Mouse (Mus musculus) liver, embryonic 14.5 days (tissue): Measurements from ENCODE around the gene a. TPM values are rescaled to one million over a fixed set of nuclear protein-coding genes. Genes with fewer than 3 reads are reported as not detected.

ENCODE experiments used
- ATAC-seq: fragments of 200-750 bp; cut with Nextera tagmentation; 2 replicates; pipeline ENCODE4 v1.8.0; 2017; ENCODE audit warnings: moderate number of reproducible peaks, mild to moderate bottlenecking, moderate library complexity; ENCODE audit not compliant: insufficient read depth
- DNase-seq, 3 experiments: peaks; one replicate each; pipeline ENCODE4 v3.0.0-alpha.2; 2012 to 2013; ENCODE audit warnings: low read depth in 3 of 3, low spot score in 3 of 3
- H3K27ac ChIP-seq: fragments of 300-500 bp; sonication (generic); 2 replicates; pipeline ENCODE4 v1.5.1; 2014; ENCODE audit warnings: moderate library complexity, mild to moderate bottlenecking, control low read depth, inconsistent platforms
- H3K27me3 ChIP-seq: fragments of 300-500 bp; sonication (generic); 2 replicates; pipeline ENCODE4 v1.6.1; 2014; ENCODE audit warnings: mild to moderate bottlenecking, low read length, moderate library complexity; ENCODE audit not compliant: control insufficient read depth, insufficient read depth
- H3K36me3 ChIP-seq: fragments of 300-500 bp; sonication (generic); replicated peaks from 2 replicates; pipeline ENCODE4 v1.6.1; 2014; ENCODE audit warnings: low read depth; ENCODE audit not compliant: control insufficient read depth, insufficient read depth
- H3K4me1 ChIP-seq, 2 experiments: fragments of 200-500 bp in 1 of 2; fragments of 300-500 bp in 1 of 2; sonication (generic) in 1 of 2; replicated peaks; 2 replicates each; pipeline ENCODE4 v1.6.1; 2012 to 2014; ENCODE audit warnings: antibody characterized with exemption in 1 of 2, inconsistent platforms in 1 of 2, low read length in 1 of 2; ENCODE audit not compliant: control insufficient read depth in 2 of 2, insufficient read depth in 2 of 2
- H3K4me2 ChIP-seq: fragments of 300-500 bp; sonication (generic); 2 replicates; pipeline ENCODE4 v1.6.1; 2014; ENCODE audit warnings: low read depth, mild to moderate bottlenecking, control low read depth, moderate library complexity
- H3K4me3 ChIP-seq, 2 experiments: fragments of 200-500 bp in 1 of 2; fragments of 300-500 bp in 1 of 2; sonication (generic) in 1 of 2; 2 replicates each; pipeline ENCODE4 v1.5.1; 2012 to 2014; ENCODE audit warnings: low read depth in 2 of 2, low read length in 2 of 2, mild to moderate bottlenecking in 2 of 2, control low read depth in 1 of 2, inconsistent platforms in 1 of 2, moderate library complexity in 1 of 2; ENCODE audit not compliant: insufficient read depth in 1 of 2
- H3K9ac ChIP-seq: fragments of 300-500 bp; sonication (generic); replicated peaks from 2 replicates; pipeline ENCODE4 v1.6.1; 2014; ENCODE audit warnings: mild to moderate bottlenecking, control low read depth, moderate library complexity
- H3K9me3 ChIP-seq: fragments of 300-500 bp; sonication (generic); 2 replicates; pipeline ENCODE4 v1.6.1; 2016; ENCODE audit warnings: low read length, mixed read lengths; ENCODE audit not compliant: control insufficient read depth
- CTCF ChIP-seq: IDR thresholded peaks from 2 replicates; pipeline ENCODE4 v1.5.1; 2016; ENCODE audit warnings: antibody characterized with exemption, low read depth, control low read depth
- EP300 ChIP-seq: IDR thresholded peaks from 2 replicates; pipeline ENCODE4 v1.6.1; 2016; ENCODE audit warnings: antibody characterized with exemption, low read depth
- WGBS: fragments of 180-500 bp; shearing (Covaris S2); extraction: QIAGEN DNeasy Blood & Tissue Kit; methylation state at CpG from one replicate; pipeline ENCODE4 v1.1.7; 2014; ENCODE audit not compliant: insufficient replicate concordance; 5-methylcytosine and 5-hydroxymethylcytosine counted together
- polyA plus RNA-seq, 2 experiments: library from polyadenylated mRNA; depleted of rRNA in 1 of 2; stranded (reverse) in 1 of 2; unstranded in 1 of 2; fragments of >200 nt; fragmentation: Nextera tagmentation in 1 of 2; extraction: Ambion mirVana in 1 of 2; gene quantifications; 2 replicates each; pipeline versions ENCODE4 v1.2.1 to v1.2.3; 2012 to 2014

a gene
- polyA plus RNA-seq, 2 experiments: 0.25 to 0.36 TPM

DNA sequence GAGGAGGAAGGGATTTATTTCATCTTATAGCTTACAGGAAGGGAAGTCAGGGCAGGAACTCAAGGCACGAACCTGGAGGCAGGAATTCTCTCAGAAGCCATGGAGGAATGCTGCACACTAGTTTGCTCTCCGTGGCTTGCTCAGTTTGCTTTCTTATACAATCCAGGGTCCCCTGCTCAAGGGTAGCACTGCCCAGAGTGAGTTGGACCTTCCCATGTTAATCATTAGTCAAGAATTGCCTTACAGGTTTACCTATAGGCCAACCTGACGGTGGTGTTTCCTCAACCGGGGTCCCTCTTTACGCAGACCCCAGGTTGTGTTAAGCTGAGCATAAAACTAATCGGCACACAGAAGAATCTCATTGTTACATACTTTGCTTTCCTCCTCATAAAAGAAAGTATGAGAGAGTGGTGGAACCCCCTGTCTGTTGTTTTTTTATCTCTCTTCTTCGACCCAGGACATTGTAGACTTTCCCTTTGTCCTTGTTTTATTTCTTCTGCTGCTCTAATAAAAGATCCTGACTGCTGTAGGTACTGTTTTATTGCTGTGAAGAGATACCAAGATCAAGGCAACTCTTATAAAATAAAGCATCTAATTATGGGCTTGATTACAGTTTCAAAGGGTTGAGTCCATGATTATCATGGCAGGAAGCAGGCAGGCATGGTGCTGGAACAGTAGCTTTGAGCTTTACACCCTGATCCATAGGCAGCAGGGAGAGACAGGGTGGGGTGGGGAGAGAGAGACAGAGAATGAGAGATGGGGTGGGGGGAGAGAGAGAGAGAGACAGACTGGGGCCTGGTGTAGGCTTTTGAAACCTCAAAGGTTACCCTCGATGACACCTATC, 146.6 kb downstream of the a start:
- TF ChIP-seq EP300: no peak
- no peak for TF ChIP-seq CTCF
- Histone ChIP-seq H3K4me2 (no peak overlapping the region), H3K27ac (no peak overlapping the region), H3K4me1 (no peaks in the 10 kb centered on the region), H3K4me3 (no peak overlapping the region), H3K27me3 (no peaks in the 10 kb centered on the region; the same call in 1 of the 2 replicates), H3K9me3 (no peaks in the 10 kb centered on the region), H3K9ac (no peak overlapping the region), H3K36me3 (no peaks in the 10 kb centered on the region)
- DNase-seq (no peak), ATAC-seq (no peak)
- 53% methylated on average over 8 of the region's 8 CpGs for WGBS

DNA sequence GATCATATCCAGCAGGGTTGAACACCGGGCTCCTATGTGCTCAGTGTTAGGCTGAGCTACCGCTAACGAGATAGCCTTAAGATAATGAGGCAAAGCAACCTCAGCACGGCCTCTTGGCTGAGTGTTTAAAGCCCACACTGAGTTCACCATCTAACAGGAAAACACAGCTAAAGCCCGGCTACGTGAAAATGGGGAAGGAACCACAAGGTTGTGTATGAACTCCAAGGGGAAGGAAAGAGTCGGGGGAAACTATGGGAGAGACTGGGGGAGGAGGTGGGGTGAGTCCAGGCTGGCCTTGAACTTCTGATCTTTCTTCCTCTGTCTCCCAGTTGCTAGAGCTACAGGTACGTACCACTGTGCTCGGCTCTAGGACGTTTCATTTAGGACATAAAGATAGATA, 150.8 kb downstream of the a start:
- H3K27ac ChIP-seq: no peak overlapping the region
- no peak overlapping the region for H3K4me2 ChIP-seq
- ATAC-seq (no peak), DNase-seq (no peak)
- no peaks in the 10 kb centered on the region for H3K4me1 ChIP-seq
- no peaks in the 10 kb centered on the region; the same call in 1 of the 2 replicates for H3K27me3 ChIP-seq
- 27% methylated on average over 10 of the region's 10 CpGs for WGBS
- H3K9ac ChIP-seq: no peak overlapping the region
- no peak for TF ChIP-seq CTCF
- no peak for TF ChIP-seq EP300
- no peaks in the 10 kb centered on the region for H3K36me3 ChIP-seq
- no peak overlapping the region for H3K4me3 ChIP-seq
- no peaks in the 10 kb centered on the region for H3K9me3 ChIP-seq

DNA sequence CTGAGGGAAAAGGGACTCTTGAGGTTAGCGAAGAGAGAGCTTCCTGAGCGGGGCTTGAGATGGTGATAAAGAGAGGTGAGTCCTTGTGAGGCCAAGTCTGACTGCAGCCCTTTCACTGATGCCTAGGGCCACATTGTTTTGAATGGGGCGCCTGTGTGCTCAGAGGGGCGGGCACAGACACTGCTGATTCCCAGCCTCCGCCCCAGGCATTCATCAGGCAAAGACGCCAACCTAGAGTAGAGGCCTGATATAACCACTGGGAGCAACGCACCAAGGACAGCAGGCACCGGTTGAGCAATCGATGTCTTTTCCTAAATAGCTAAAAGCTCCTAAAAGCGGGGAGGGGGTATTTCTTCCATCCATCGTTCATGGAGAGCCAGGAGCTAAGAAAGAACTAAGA, 151.3 kb downstream of the a start:
- 52% methylated on average over 11 of the region's 11 CpGs for WGBS

DNA sequence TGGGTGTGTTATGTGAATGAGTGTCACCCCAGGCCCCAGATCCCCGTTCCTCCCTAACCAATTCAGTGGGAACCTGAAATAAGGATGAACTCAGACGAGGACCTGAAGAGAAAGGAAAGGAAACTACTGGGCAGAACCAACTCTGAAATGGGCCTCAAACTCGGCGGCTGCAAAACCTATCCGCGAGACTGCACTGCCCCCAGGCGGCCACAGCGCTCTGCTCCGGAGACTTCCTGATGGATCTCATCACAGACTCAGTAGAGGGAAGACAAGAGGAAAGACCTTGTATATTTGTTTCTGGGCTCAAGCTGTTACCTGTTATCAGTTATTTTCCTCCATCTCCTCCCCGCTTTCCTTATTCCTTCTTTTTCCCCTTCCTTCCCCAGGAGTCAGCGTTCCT, 151.9 kb downstream of the a start:
- WGBS: 9% methylated on average over 11 of the region's 11 CpGs
- Histone ChIP-seq H3K27me3 (no peaks in the 10 kb centered on the region), H3K36me3 (no peaks in the 10 kb centered on the region), H3K4me2 (peak overlapping the region; percentile 45), H3K4me1 (no peaks in the 10 kb centered on the region), H3K9ac (no peak overlapping the region; the same call in 1 of the 2 replicates), H3K9me3 (no peaks in the 10 kb centered on the region), H3K27ac (no peak overlapping the region), H3K4me3 (peak overlapping the region in 1 of 2 experiments; percentile 30; a peak in 1 of 4 replicates)
- ATAC-seq (no peak), DNase-seq (peak; percentile 7 to 22 (median 16))
- TF ChIP-seq CTCF (peak; percentile 86), EP300 (no peak)

More for the DNA sequence above, 151.3 kb downstream of the a start:
- TF ChIP-seq CTCF: no peak
- TF ChIP-seq EP300: no peak
- Histone ChIP-seq H3K9me3 (no peaks in the 10 kb centered on the region), H3K27me3 (no peaks in the 10 kb centered on the region), H3K9ac (no peak overlapping the region), H3K36me3 (no peaks in the 10 kb centered on the region), H3K4me2 (peak overlapping the region; percentile 45), H3K27ac (no peak overlapping the region), H3K4me1 (no peaks in the 10 kb centered on the region), H3K4me3 (no peak overlapping the region)
- DNase-seq (no peak), ATAC-seq (no peak)

- H3K4me1 ChIP-seq: no peaks in the 10 kb centered on the region
- TF ChIP-seq EP300: no peak
- no peak for TF ChIP-seq CTCF
- H3K4me2 ChIP-seq: no peak overlapping the region
- no peak overlapping the region for H3K4me3 ChIP-seq
- no peaks in the 10 kb centered on the region for H3K36me3 ChIP-seq
- H3K27me3 ChIP-seq: no peaks in the 10 kb centered on the region
- no peak overlapping the region for H3K9ac ChIP-seq
- no peak for DNase-seq
- whole genome bisulfite sequencing: 71% methylated on average over 3 of the region's 3 CpGs
- no peaks in the 10 kb centered on the region for H3K9me3 ChIP-seq
- ATAC-seq: no peak
- no peak overlapping the region for H3K27ac ChIP-seq
Observed at GRCm38 (mm10) chr2:154946921-154947320, 155.7 kb downstream of the a start.
